Mouse (Mus musculus) stomach, postnatal 0 days (tissue): ENCODE results near the gene Gpr142.

Experiments used
- CTCF ChIP-seq: IDR thresholded peaks from 2 replicates; pipeline ENCODE4 v1.5.1; 2016; ENCODE audit warnings: antibody characterized with exemption, low read depth, mild to moderate bottlenecking, moderate library complexity
- EP300 ChIP-seq: optimal IDR thresholded peaks from 2 replicates; pipeline ENCODE3; 2016; ENCODE audit warnings: antibody characterized with exemption

DNA sequence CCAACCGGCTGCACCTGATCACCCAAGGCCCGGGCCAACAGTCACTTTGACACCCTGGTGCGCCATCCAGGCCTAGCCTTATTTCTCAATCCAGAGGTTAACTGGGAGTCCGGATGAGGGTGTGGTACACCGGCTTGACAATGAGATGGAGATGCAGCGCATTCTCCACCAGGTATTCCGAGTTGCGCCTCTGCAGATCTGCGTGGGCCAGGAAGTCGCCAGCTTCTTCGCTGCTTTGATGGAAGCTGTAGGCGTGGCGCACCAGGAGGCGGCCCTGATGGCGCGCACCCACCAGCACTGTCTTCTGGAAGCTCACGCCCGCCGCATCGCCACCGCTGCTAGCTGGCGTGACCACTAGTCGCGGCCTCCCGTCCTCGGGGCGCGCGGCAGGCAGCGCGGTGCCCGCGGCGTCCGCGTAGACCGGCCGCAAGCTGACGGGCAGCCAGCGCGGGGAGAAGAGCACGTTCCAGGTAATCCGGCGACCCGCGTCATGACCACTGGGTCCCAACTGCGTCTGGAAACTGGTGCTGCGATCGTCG is 7.3 kb upstream of the Gpr142 start:
- TF ChIP-seq CTCF, result no peak
- no peak for TF ChIP-seq EP300
